Mouse (Mus musculus): ENCODE results near the gene Cyth3. TPM values are rescaled to one million over a fixed set of nuclear protein-coding genes. Genes with fewer than 3 reads are reported as not detected.

Cyth3 gene
- polyA plus RNA-seq, 1 experiment from 2014 or later: 61.1 TPM

GRCm38 (mm10) chr5:143721962-143722361 is 99.7 kb downstream of the Cyth3 start:
- Histone ChIP-seq H3K9me3 (replicated peaks) (no peaks in the 10 kb centered on the region), H3K27ac (replicated peaks) (no peak overlapping the region), H3K4me1 (no peaks in the 10 kb centered on the region), H3K4me2 (replicated peaks) (no peak overlapping the region), H3K4me3 (replicated peaks) (no peak overlapping the region), H3K9ac (no peak overlapping the region), H3K36me3 (peaks cover 93% of the 10 kb centered on the region), H3K27me3 (no peaks in the 10 kb centered on the region)
- no peak for ATAC-seq (ENCODE audit: insufficient number of reproducible peaks, low FRiP score, low TSS enrichment, low read depth)
- WGBS: 94% methylated on average over 7 of the region's 7 CpGs

GRCm38 (mm10) chr5:143730915-143731314 is 108.7 kb downstream of the Cyth3 start:
- Histone ChIP-seq H3K36me3 (peaks cover 20% of the 10 kb centered on the region), H3K9ac (peak overlapping the region; percentile 98; the same call in 1 of the 2 replicates), H3K9me3 (replicated peaks) (no peaks in the 10 kb centered on the region), H3K4me2 (replicated peaks) (peak overlapping the region; percentile 80), H3K4me1 (peaks cover 13% of the 10 kb centered on the region; the same call in 1 of the 2 replicates), H3K27ac (replicated peaks) (no peak overlapping the region), H3K4me3 (replicated peaks) (peak overlapping the region; percentile 96), H3K27me3 (no peaks in the 10 kb centered on the region)
- WGBS: 11% methylated on average over 6 of the region's 6 CpGs
- no peak for ATAC-seq (ENCODE audit: insufficient number of reproducible peaks, low FRiP score, low TSS enrichment, low read depth)

- Histone ChIP-seq H3K4me3 (replicated peaks) (peak overlapping the region; percentile 96), H3K27ac (replicated peaks) (peak overlapping the region; percentile 90), H3K9me3 (replicated peaks) (no peaks in the 10 kb centered on the region), H3K36me3 (peaks cover 14% of the 10 kb centered on the region; the same call in 1 of the 2 replicates), H3K4me1 (peaks cover 13% of the 10 kb centered on the region; the same call in 1 of the 2 replicates), H3K9ac (peak overlapping the region; percentile 98), H3K4me2 (replicated peaks) (peak overlapping the region; percentile 80), H3K27me3 (peaks cover 3% of the 10 kb centered on the region; the same call in 1 of the 2 replicates)
- WGBS: under 1% methylated on average over 48 of the region's 82 CpGs
- ATAC-seq (ENCODE audit: insufficient number of reproducible peaks, low FRiP score, low TSS enrichment, low read depth): peak; percentile 52
Measured at GRCm38 (mm10) chr5:143731483-143732112, 109.4 kb downstream of the Cyth3 start.

- Histone ChIP-seq H3K36me3 (peaks cover 7% of the 10 kb centered on the region; the same call in 1 of the 2 replicates), H3K4me3 (replicated peaks) (peak within 1 kb of the TSS; percentile 96), H3K27ac (replicated peaks) (peak within 1 kb of the TSS; percentile 90), H3K9ac (peak within 1 kb of the TSS; percentile 98), H3K9me3 (replicated peaks) (no peaks in the 10 kb centered on the region), H3K4me2 (replicated peaks) (peak within 1 kb of the TSS; percentile 80), H3K27me3 (peaks cover 3% of the 10 kb centered on the region; the same call in 1 of the 2 replicates), H3K4me1 (peaks cover 13% of the 10 kb centered on the region; the same call in 1 of the 2 replicates)
- under 1% methylated on average over 61 of the region's 82 CpGs for WGBS
- peak; percentile 98 for ATAC-seq (ENCODE audit: insufficient number of reproducible peaks, low FRiP score, low TSS enrichment, low read depth)
Measured at GRCm38 (mm10) chr5:143732180-143732891, 110.1 kb downstream of the Cyth3 start, which contains the start of gene Usp42. TSS of gene Usp42 (minus strand) at chr5:143732280.

GRCm38 (mm10) chr5:143749630-143750208 is 127.5 kb downstream of the Cyth3 start:
- ATAC-seq (ENCODE audit: insufficient number of reproducible peaks, low FRiP score, low TSS enrichment, low read depth): no peak

GRCm38 (mm10) chr5:143755529-143756141 is 133.4 kb downstream of the Cyth3 start:
- Histone ChIP-seq H3K27me3 (0 out of 2 replicates have a peak, but pooled peaks cover 2% of the 10 kb centered on the region), H3K27ac (replicated peaks) (no peak overlapping the region)
- 89% methylated on average over 9 of the region's 9 CpGs for WGBS

More at GRCm38 (mm10) chr5:143749630-143750208, 127.5 kb downstream of the Cyth3 start:
- H3K27me3 ChIP-seq: 0 out of 2 replicates have a peak, but pooled peaks cover 2% of the 10 kb centered on the region
- 58% methylated on average over 2 of the region's 2 CpGs for WGBS
- no peaks in the 10 kb centered on the region for H3K36me3 ChIP-seq
- no peak overlapping the region for H3K4me3 ChIP-seq (replicated peaks)
- H3K9ac ChIP-seq: no peak overlapping the region
- no peak overlapping the region for H3K27ac ChIP-seq (replicated peaks)
- H3K4me1 ChIP-seq: no peaks in the 10 kb centered on the region
- H3K9me3 ChIP-seq (replicated peaks): no peaks in the 10 kb centered on the region
- no peak overlapping the region for H3K4me2 ChIP-seq (replicated peaks)

GRCm38 (mm10) chr5:143757755-143758443 is 135.7 kb downstream of the Cyth3 start:
- no peaks in the 10 kb centered on the region for H3K9me3 ChIP-seq (replicated peaks)
- H3K4me1 ChIP-seq: peaks cover 7% of the 10 kb centered on the region
- 17% methylated on average over 28 of the region's 28 CpGs for WGBS
- H3K27ac ChIP-seq (replicated peaks): no peak overlapping the region
- no peaks in the 10 kb centered on the region for H3K27me3 ChIP-seq
- no peaks in the 10 kb centered on the region; the same call in 1 of the 2 replicates for H3K36me3 ChIP-seq
- H3K4me3 ChIP-seq (replicated peaks): peak overlapping the region; percentile 49
- H3K4me2 ChIP-seq (replicated peaks): peak overlapping the region; percentile 52
- H3K9ac ChIP-seq: no peak overlapping the region
- peak; percentile 90 for ATAC-seq (ENCODE audit: insufficient number of reproducible peaks, low FRiP score, low TSS enrichment, low read depth)

More at GRCm38 (mm10) chr5:143755529-143756141, 133.4 kb downstream of the Cyth3 start:
- no peak overlapping the region for H3K4me3 ChIP-seq (replicated peaks)
- no peak for ATAC-seq (ENCODE audit: insufficient number of reproducible peaks, low FRiP score, low TSS enrichment, low read depth)
- H3K36me3 ChIP-seq: no peaks in the 10 kb centered on the region
- H3K9me3 ChIP-seq (replicated peaks): no peaks in the 10 kb centered on the region
- no peak overlapping the region for H3K4me2 ChIP-seq (replicated peaks)
- no peak overlapping the region for H3K9ac ChIP-seq
- peaks cover 7% of the 10 kb centered on the region for H3K4me1 ChIP-seq

GRCm38 (mm10) chr5:143759554-143759953 is 137.3 kb downstream of the Cyth3 start:
- H3K27me3 ChIP-seq: no peaks in the 10 kb centered on the region
- H3K4me1 ChIP-seq: peaks cover 7% of the 10 kb centered on the region
- no peak overlapping the region for H3K27ac ChIP-seq (replicated peaks)
- H3K4me2 ChIP-seq (replicated peaks): no peak overlapping the region
- H3K9ac ChIP-seq: no peak overlapping the region
- no peaks in the 10 kb centered on the region for H3K9me3 ChIP-seq (replicated peaks)
- no peaks in the 10 kb centered on the region; the same call in 1 of the 2 replicates for H3K36me3 ChIP-seq
- 91% methylated on average over 8 of the region's 8 CpGs for WGBS
- no peak overlapping the region for H3K4me3 ChIP-seq (replicated peaks)
- no peak for ATAC-seq (ENCODE audit: insufficient number of reproducible peaks, low FRiP score, low TSS enrichment, low read depth)

All from embryonic facial prominence, embryonic 15.5 days (tissue).